Mouse (Mus musculus) midbrain, embryonic 10.5 days (tissue): ENCODE measurements at regions not wholly inside any gene's neighbourhood (a gene's known extent, or its start where the extent isn't known, plus 50 kb on each side); places are given as distances from the start of the nearest gene placed in this dataset.

Experiments
- DNase-seq: peaks from one replicate; pipeline ENCODE4 v3.0.0-alpha.2; 2017; ENCODE audit warnings: low spot score
- H3K27ac ChIP-seq: fragments of 300-500 bp; sonication (generic); replicated peaks from 2 replicates; pipeline ENCODE4 v1.5.1; 2016; ENCODE audit warnings: mild to moderate bottlenecking
- H3K27me3 ChIP-seq: fragments of 300-500 bp; sonication (generic); 2 replicates; pipeline ENCODE4 v1.6.1; 2016; ENCODE audit warnings: low read depth, mild to moderate bottlenecking; ENCODE audit not compliant: poor library complexity, severe bottlenecking
- H3K36me3 ChIP-seq: fragments of 300-500 bp; sonication (generic); 2 replicates; pipeline ENCODE4 v1.6.1; 2016; ENCODE audit warnings: mild to moderate bottlenecking, moderate library complexity
- H3K4me1 ChIP-seq: fragments of 300-500 bp; sonication (generic); 2 replicates; pipeline ENCODE4 v1.6.1; 2016
- H3K4me3 ChIP-seq: fragments of 300-500 bp; sonication (generic); 2 replicates; pipeline ENCODE4 v1.5.1; 2016; ENCODE audit warnings: mild to moderate bottlenecking, moderate library complexity
- H3K9me3 ChIP-seq: fragments of 300-500 bp; sonication (generic); replicated peaks from 2 replicates; pipeline ENCODE4 v1.6.1; 2016; ENCODE audit warnings: mild to moderate bottlenecking
- WGBS: fragments of 180-500 bp; shearing (Covaris S2); methylation state at CpG from one replicate; pipeline ENCODE4 v1.1.7; 2016; 5-methylcytosine and 5-hydroxymethylcytosine counted together

DNA sequence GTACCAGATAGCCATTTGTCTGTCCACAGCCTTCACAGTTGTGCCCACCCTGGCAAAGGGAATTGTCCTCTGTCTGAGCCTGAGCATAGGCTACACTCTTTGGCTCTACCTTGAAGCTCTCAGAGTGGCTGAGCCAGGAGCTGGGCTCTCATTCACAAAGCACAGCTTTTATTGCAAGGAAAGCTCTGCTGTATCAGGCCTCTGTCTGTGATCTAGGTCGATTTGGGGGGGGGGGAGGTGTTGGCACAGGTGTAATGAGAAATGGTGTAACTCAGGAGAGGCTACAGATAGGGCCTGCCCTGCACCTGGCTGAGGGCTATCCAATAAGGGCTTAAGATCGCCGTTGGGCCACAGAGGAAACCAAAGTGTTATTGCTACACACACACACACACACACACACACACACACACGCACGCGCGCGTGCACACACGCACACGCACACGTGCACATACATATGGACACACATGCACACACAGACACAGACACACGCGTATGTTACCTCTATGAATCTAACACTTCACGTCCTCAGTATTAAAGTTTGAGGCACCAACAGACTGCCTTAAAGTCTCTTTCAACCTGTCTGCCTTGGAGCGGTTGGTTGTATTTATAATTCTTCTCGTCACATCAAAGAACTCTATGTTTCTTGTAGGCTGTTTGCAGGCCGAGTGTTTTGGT, 70.9 kb upstream of the Ppara start:
- Histone ChIP-seq H3K27me3 (peaks cover 100% of the 10 kb centered on the region), H3K4me3 (no peak overlapping the region), H3K27ac (no peak overlapping the region), H3K4me1 (peaks cover 11% of the 10 kb centered on the region), H3K36me3 (no peaks in the 10 kb centered on the region), H3K9me3 (no peaks in the 10 kb centered on the region)
- 86% methylated on average over 17 of the region's 17 CpGs for WGBS
- no peak for DNase-seq

DNA sequence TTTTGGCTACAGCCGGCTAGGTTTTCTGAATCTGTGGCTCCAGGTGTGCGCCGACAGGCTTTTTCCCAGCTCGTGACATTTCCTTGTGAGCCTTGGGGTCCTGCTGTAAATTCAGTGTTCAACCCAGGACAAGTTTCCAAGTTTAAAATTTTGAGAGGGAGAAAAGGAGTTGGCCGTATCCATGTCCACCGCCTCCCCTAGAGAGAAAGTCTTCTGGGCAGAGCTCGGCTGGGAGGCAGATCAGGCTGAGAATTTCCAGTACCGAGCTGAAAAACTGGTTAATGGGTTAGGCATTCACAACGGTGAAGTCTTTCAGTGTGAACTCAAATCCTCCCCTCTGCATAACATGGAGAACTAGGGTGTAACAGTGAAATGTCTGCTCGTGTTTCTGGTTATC, 70.4 kb upstream of the Ppara start:
- Histone ChIP-seq H3K4me1 (peaks cover 11% of the 10 kb centered on the region), H3K27ac (no peak overlapping the region), H3K9me3 (no peaks in the 10 kb centered on the region), H3K27me3 (peaks cover 100% of the 10 kb centered on the region), H3K4me3 (no peak overlapping the region), H3K36me3 (no peaks in the 10 kb centered on the region)
- DNase-seq = no peak
- 81% methylated on average over 10 of the region's 10 CpGs for WGBS

GRCm38 (mm10) chr15:85665181-85665821, 69.5 kb upstream of the Ppara start:
- Histone ChIP-seq H3K27ac (no peak overlapping the region), H3K4me1 (peaks cover 13% of the 10 kb centered on the region), H3K9me3 (no peaks in the 10 kb centered on the region), H3K36me3 (no peaks in the 10 kb centered on the region), H3K4me3 (no peak overlapping the region), H3K27me3 (peaks cover 100% of the 10 kb centered on the region)
- no peak for DNase-seq
- WGBS = 76% methylated on average over 12 of the region's 12 CpGs

- Histone ChIP-seq H3K27ac (no peak overlapping the region), H3K27me3 (peaks cover 100% of the 10 kb centered on the region), H3K36me3 (no peaks in the 10 kb centered on the region), H3K4me1 (peaks cover 14% of the 10 kb centered on the region), H3K4me3 (no peak overlapping the region), H3K9me3 (no peaks in the 10 kb centered on the region)
- 67% methylated on average over 9 of the region's 9 CpGs for WGBS
- no peak for DNase-seq
Measured at GRCm38 (mm10) chr15:85666496-85666895, 68.3 kb upstream of the Ppara start.

- Histone ChIP-seq H3K9me3 (no peaks in the 10 kb centered on the region), H3K4me1 (peaks cover 19% of the 10 kb centered on the region), H3K4me3 (no peak overlapping the region), H3K36me3 (no peaks in the 10 kb centered on the region), H3K27ac (no peak overlapping the region), H3K27me3 (peaks cover 100% of the 10 kb centered on the region)
- 62% methylated on average over 12 of the region's 12 CpGs for WGBS
- no peak for DNase-seq
Measured at GRCm38 (mm10) chr15:85667381-85667791, 67.4 kb upstream of the Ppara start.

- no peak overlapping the region for H3K27ac ChIP-seq
- no peaks in the 10 kb centered on the region for H3K36me3 ChIP-seq
- H3K4me3 ChIP-seq = no peak overlapping the region
- H3K27me3 ChIP-seq = peaks cover 100% of the 10 kb centered on the region
- WGBS = 80% methylated on average over 7 of the region's 7 CpGs
- peaks cover 19% of the 10 kb centered on the region for H3K4me1 ChIP-seq
- H3K9me3 ChIP-seq = no peaks in the 10 kb centered on the region
- DNase-seq = no peak
Measured at GRCm38 (mm10) chr15:85667906-85668590, 66.7 kb upstream of the Ppara start.

DNA sequence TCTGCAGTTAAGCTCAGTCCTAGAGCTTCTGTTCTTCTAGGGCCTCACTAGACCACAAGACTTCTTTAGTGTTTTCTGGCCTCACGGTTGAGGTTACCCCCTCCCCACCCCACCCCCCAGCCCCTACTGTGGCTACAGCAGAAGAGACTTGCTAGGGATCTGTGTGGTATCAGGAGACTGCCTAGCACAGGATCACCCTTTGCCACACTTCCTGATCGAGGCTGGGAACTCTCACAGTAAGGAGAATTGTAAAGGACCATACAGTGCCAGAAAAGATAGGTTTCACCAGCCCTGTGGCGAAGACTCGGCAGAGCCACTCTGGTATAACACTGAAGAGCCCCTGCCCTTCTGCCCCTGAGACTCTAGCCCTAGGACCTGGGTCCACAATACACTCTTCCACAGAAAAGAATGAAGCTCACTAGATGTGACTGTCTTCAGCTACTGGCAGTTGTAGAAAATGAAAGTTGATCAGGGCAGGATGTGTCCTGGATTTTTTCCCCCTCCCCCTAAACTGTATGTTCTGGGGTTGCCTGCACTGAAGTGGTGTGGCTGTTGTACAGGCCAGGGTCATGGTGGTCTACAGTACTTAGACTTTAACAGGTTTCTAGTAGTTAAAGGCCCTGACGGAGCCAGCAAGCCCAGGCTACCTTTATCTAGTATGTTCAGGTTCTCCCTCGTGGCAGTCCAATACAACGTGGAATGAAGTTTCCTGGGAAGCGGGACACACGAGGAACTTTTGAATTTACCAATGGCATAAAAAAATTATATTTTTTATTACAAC, 65.7 kb upstream of the Ppara start:
- Histone ChIP-seq H3K4me1 (peaks cover 19% of the 10 kb centered on the region), H3K9me3 (no peaks in the 10 kb centered on the region), H3K27me3 (peaks cover 100% of the 10 kb centered on the region), H3K4me3 (no peak overlapping the region), H3K36me3 (no peaks in the 10 kb centered on the region), H3K27ac (no peak overlapping the region)
- 66% methylated on average over 9 of the region's 9 CpGs for WGBS
- DNase-seq = no peak

DNA sequence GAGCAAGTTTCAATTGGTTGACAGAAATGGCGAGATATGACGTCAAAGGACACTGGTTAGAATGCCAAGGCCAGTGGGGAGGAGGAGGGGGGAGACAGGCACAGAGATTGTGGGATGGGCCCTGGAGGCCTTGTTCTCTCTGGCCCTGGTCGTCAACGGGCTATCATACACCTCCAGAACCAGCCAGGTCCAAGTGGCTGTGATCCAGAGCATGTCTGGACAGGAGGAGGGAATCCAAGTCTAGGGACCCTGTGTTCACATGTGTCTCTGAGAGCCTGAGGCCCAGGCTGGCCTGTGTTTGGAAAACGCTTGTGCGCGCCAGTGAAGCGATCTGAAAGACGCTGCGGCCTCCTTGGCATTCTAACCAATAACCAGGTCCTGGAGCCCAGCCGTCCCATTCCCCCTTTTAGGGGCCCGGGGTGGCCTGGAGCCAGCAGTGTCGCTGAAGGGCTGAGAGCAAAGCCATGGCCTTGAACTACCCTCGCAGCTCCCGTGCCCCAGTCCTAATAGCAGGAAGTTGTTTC, 65.1 kb upstream of the Ppara start:
- peak overlapping the region; percentile 59 for H3K4me3 ChIP-seq
- 30% methylated on average over 15 of the region's 15 CpGs for WGBS
- peaks cover 100% of the 10 kb centered on the region for H3K27me3 ChIP-seq
- H3K27ac ChIP-seq = no peak overlapping the region
- peaks cover 19% of the 10 kb centered on the region for H3K4me1 ChIP-seq
- DNase-seq = no peak
- no peaks in the 10 kb centered on the region for H3K36me3 ChIP-seq
- H3K9me3 ChIP-seq = no peaks in the 10 kb centered on the region

DNA sequence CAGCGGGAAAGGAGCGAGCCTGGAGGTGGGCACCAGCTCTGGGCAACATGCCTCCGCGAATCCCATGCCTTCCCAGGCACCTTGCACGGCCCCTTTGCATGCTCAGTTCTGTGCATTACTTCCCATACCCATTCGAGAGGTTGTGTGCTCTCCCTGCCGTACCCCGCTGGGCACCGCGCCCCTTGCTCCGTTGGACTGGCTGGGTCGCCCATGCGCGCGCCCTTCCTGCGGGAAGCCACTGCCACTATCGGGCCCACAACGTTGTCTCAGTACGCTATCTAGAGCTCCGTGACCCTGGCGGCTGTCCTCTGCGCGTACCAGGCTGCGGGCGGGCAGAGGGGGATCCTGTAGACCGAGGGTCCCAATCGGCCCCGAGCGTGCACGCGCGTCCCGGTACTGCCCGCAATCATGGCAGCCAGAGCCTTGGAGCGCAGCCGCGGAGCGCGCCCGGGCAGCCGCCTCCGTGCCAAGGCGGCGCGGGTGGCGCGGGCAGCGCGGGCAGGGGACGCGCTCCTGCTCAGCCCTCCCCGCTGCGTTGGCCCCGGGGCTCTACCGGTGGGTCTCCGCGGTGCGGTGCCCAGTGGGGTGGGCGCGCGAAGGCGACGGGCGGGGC, 64.5 kb upstream of the Ppara start:
- Histone ChIP-seq H3K36me3 (no peaks in the 10 kb centered on the region), H3K9me3 (no peaks in the 10 kb centered on the region), H3K27ac (no peak overlapping the region), H3K27me3 (peaks cover 100% of the 10 kb centered on the region), H3K4me3 (peak overlapping the region; percentile 59), H3K4me1 (peaks cover 19% of the 10 kb centered on the region)
- DNase-seq = peak; percentile 46
- 2% methylated on average over 63 of the region's 64 CpGs for WGBS

DNA sequence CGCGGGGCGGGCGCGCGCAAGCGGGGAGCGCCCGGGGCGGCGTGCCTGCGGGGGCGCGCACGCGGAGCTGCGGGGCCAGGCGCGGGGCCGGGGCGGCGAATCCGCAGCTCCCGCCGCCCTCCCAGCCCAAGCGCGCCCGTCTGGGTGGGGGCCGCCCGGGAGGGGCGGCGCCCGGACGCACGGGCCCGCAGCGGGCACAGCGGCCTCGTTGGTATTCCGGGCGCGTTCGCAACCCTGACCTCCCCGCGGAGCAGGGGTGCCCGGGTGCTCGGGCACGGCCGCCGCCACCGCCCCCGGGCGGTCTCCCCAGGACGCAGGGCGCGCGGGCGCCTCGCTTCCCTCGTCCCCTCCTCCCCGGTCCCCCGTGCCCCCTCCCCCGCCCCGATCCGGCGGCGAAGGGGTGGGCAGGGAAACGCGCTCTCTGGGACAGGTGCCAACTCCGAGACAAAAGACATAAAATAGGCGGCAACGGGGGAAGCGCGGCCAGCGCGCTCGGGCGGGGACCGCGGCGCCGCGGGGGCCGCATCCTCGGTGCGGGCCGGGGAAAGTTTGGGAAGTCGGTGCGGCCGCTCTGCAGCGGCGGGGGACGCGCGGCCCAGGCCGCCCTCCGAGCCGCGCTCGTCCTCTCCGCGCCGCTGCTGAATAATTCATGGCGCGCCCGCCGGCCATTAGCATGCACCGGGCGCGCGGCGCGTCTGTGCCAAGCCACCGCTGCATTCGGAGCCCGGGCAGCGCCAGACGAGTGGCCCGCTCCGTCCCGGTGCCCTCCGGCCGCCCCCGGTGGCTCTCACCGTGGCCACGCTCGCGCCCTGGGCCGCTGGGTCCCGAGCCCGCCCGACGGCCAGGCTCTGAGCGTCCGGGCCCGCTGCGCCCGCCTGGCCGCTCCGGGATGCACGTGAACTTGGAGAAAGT, 63.7 kb upstream of the Ppara start:
- WGBS = 2% methylated on average over 129 of the region's 141 CpGs
- Histone ChIP-seq H3K9me3 (no peaks in the 10 kb centered on the region), H3K4me1 (peaks cover 19% of the 10 kb centered on the region), H3K4me3 (peak overlapping the region; percentile 59), H3K27ac (peak overlapping the region; percentile 49), H3K36me3 (no peaks in the 10 kb centered on the region), H3K27me3 (peaks cover 100% of the 10 kb centered on the region)
- peak; percentile 57 for DNase-seq

- Histone ChIP-seq H3K4me1 (peaks cover 19% of the 10 kb centered on the region), H3K27me3 (peaks cover 100% of the 10 kb centered on the region), H3K9me3 (no peaks in the 10 kb centered on the region), H3K27ac (no peak overlapping the region), H3K36me3 (no peaks in the 10 kb centered on the region), H3K4me3 (peak overlapping the region; percentile 59)
- 3% methylated on average over 50 of the region's 50 CpGs for WGBS
- peak; percentile 58 for DNase-seq
Measured at GRCm38 (mm10) chr15:85671701-85672191, 63.0 kb upstream of the Ppara start.
